Mouse (Mus musculus) liver, embryonic 13.5 days (tissue): ENCODE results near the gene Usp48. TPM values are rescaled to one million over a fixed set of nuclear protein-coding genes. Genes with fewer than 3 reads are reported as not detected.
A peak's percentile ranks its signal among the peaks of the same experiment; 100 is the strongest.

Experiments used
- ATAC-seq: fragments of 200-750 bp; cut with Nextera tagmentation; 2 replicates; pipeline ENCODE4 v1.8.0; 2017; ENCODE audit warnings: low read depth, mild to moderate bottlenecking, moderate number of reproducible peaks, moderate library complexity
- DNase-seq: peaks from one replicate; pipeline ENCODE4 v3.0.0; 2022
- H3K27ac ChIP-seq: fragments of 300-500 bp; sonication (generic); 2 replicates; pipeline ENCODE4 v1.5.1; 2015; ENCODE audit warnings: moderate library complexity, mild to moderate bottlenecking, inconsistent platforms
- H3K27me3 ChIP-seq: fragments of 300-500 bp; sonication (generic); 2 replicates; pipeline ENCODE4 v1.6.1; 2015; ENCODE audit warnings: mild to moderate bottlenecking, inconsistent platforms
- H3K36me3 ChIP-seq: fragments of 300-500 bp; sonication (generic); 2 replicates; pipeline ENCODE4 v1.6.1; 2015; ENCODE audit warnings: mild to moderate bottlenecking, inconsistent platforms
- H3K4me1 ChIP-seq: fragments of 300-500 bp; sonication (generic); replicated peaks from 2 replicates; pipeline ENCODE4 v1.6.1; 2015; ENCODE audit warnings: inconsistent platforms
- H3K4me2 ChIP-seq: fragments of 300-500 bp; sonication (generic); 2 replicates; pipeline ENCODE4 v1.6.1; 2015; ENCODE audit warnings: inconsistent platforms, mild to moderate bottlenecking, moderate library complexity
- H3K4me3 ChIP-seq: fragments of 300-500 bp; sonication (generic); replicated peaks from 2 replicates; pipeline ENCODE4 v1.5.1; 2015; ENCODE audit warnings: mild to moderate bottlenecking, inconsistent platforms
- H3K9ac ChIP-seq: fragments of 300-500 bp; sonication (generic); 2 replicates; pipeline ENCODE4 v1.6.1; 2015; ENCODE audit warnings: mild to moderate bottlenecking, inconsistent platforms
- H3K9me3 ChIP-seq: fragments of 300-500 bp; sonication (generic); replicated peaks from 2 replicates; pipeline ENCODE4 v1.6.1; 2016; ENCODE audit warnings: inconsistent platforms
- WGBS: fragments of 180-500 bp; shearing (Covaris S2); methylation state at CpG from one replicate; pipeline ENCODE4 v1.1.7; 2015; ENCODE audit not compliant: insufficient replicate concordance; 5-methylcytosine and 5-hydroxymethylcytosine counted together
- polyA plus RNA-seq: library from polyadenylated mRNA; unstranded; fragments of >200 nt; fragmentation: Nextera tagmentation; extraction: Ambion mirVana; gene quantifications from 2 replicates; pipeline ENCODE4 v1.2.1, GENCODE M21; 2015

Gene Usp48
- polyA plus RNA-seq, 1 experiment from 2014 or later, result 36.0 TPM

DNA sequence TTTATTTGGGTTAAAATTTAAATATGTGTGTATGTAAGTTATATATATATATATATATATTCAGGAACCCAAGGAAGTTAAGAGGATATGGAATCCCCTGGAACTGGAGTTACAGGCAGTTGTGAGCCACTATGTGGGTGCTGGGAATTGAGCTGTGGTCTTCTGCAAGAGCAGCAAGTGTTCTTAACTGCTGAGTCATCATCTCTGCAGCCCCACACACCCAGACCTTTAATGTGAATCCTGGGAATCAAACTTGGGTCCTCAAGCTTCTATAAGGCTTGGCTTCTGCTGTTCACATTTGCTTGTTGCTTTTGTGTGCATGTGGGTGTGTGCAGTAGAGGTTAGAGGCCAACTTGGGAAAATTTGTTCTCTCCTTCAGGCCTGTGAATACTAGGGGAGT, 52.7 kb downstream of the Usp48 start:
- Histone ChIP-seq H3K27me3 (no peaks in the 10 kb centered on the region), H3K4me3 (no peak overlapping the region), H3K9ac (no peak overlapping the region), H3K4me2 (no peak overlapping the region), H3K4me1 (peaks cover 26% of the 10 kb centered on the region), H3K27ac (no peak overlapping the region), H3K9me3 (no peaks in the 10 kb centered on the region), H3K36me3 (peaks cover 85% of the 10 kb centered on the region)
- ATAC-seq (no peak), DNase-seq (no peak)

DNA sequence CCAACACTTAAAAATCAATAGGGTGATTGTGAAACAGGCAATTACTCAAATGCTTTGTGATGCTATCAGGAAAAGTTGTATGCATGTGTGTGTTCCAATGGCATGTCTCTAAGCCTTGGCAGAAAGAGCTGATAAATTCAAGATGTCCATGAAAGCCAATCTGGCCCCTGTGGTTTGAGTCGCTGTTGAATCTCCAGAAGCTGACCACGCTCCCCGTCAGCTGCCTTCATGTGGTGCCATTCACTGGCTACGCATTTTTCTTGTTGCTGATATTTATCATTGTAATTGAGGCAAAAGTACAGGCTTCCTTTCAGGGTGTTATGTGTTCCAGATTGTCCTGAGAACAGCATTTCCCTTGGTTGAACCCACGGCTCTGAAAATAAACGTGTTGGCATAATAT, 54.1 kb downstream of the Usp48 start:
- DNase-seq (no peak), ATAC-seq (no peak)
- H3K9me3 ChIP-seq, result no peaks in the 10 kb centered on the region
- H3K27ac ChIP-seq, result no peak overlapping the region
- H3K4me1 ChIP-seq, result peaks cover 24% of the 10 kb centered on the region
- no peaks in the 10 kb centered on the region for H3K27me3 ChIP-seq
- H3K36me3 ChIP-seq, result peaks cover 94% of the 10 kb centered on the region
- no peak overlapping the region for H3K9ac ChIP-seq
- H3K4me2 ChIP-seq, result no peak overlapping the region
- H3K4me3 ChIP-seq, result no peak overlapping the region
- 85% methylated on average over 6 of the region's 6 CpGs for WGBS

DNA sequence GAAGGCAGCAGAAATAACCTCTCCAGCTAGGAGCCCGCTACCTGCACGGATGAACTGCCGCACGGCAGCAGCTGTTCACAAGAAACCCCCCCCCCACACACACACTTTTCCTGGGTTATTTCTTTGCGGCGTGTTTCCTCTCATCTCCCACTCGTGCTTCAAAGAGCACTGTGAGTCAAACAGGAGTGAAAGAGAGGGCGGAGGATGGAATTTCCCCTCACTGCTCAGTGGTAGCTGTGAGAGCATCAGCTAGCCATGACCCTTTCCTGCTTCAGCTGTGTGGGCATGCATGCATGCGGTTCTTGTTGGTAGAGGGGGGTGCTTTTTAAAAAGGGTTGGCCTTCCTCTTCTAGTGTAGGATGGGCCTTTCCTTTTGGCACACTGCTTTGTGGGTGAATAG, 54.7 kb downstream of the Usp48 start:
- Histone ChIP-seq H3K9ac (no peak overlapping the region), H3K9me3 (no peaks in the 10 kb centered on the region), H3K4me2 (no peak overlapping the region), H3K27me3 (no peaks in the 10 kb centered on the region), H3K4me1 (peaks cover 18% of the 10 kb centered on the region), H3K27ac (no peak overlapping the region), H3K36me3 (peaks cover 95% of the 10 kb centered on the region), H3K4me3 (no peak overlapping the region)
- ATAC-seq (no peak), DNase-seq (no peak)
- 86% methylated on average over 9 of the region's 9 CpGs for WGBS

DNA sequence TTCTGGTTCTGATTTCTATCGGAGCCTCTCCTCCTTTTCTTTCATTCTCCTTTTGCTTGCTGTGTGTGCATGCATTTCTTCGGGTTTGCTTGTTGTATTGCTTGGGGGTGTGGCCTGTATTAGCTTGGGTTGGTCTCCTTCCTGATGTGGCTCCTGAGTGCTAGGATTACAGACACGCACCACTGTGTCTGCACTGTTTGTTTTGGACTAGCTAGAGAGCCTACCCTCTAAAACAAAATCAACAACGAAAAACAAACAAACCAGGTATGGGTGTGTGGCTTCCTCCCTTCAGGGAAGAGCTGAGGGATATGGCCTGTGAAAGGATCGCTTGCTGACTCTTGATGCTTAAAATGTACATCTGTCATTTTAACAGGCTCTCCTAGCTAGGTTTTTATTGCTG, 57.4 kb downstream of the Usp48 start:
- no peak overlapping the region for H3K4me2 ChIP-seq
- no peak overlapping the region for H3K4me3 ChIP-seq
- ATAC-seq (peak; percentile 52; the same call in 1 of the 2 replicates), DNase-seq (no peak)
- H3K36me3 ChIP-seq, result peaks cover 97% of the 10 kb centered on the region
- H3K9me3 ChIP-seq, result no peaks in the 10 kb centered on the region
- no peak overlapping the region for H3K27ac ChIP-seq
- H3K27me3 ChIP-seq, result no peaks in the 10 kb centered on the region
- H3K4me1 ChIP-seq, result peaks cover 15% of the 10 kb centered on the region
- H3K9ac ChIP-seq, result no peak overlapping the region
- 70% methylated on average over 5 of the region's 5 CpGs for WGBS

DNA sequence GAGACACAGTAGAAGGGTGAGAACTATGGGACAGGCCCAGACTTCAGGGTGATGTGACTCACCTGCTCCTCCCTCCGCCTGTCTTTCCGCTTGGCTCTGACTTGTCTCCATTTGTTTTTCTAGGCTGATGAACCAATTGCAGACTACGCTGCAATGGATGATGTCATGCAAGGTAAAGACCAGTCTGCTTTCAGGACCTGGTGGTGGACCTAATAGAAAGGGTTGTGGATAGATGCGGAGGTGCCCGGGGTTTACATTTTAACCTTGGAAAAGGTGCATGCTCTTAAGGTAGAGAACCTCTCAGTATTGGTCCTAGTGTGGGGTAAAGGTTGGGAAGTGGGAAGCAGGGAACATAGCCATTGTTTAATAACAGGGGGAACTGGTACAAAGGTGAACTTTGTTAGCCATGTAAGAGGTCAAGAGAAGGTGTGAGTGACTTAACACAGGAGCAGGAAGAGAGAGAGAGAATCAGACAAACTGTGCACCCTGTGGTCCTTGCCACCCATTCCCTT, 59.3 kb downstream of the Usp48 start:
- 93% methylated on average over 5 of the region's 5 CpGs for WGBS
- DNase-seq, result no peak
- peak overlapping the region; percentile 29; the same call in 1 of the 2 replicates for H3K27ac ChIP-seq
- ATAC-seq, result peak; percentile 51
- peaks cover 98% of the 10 kb centered on the region for H3K36me3 ChIP-seq
- no peak overlapping the region for H3K4me2 ChIP-seq
- no peak overlapping the region for H3K9ac ChIP-seq
- H3K9me3 ChIP-seq, result no peaks in the 10 kb centered on the region
- H3K4me3 ChIP-seq, result no peak overlapping the region
- peaks cover 15% of the 10 kb centered on the region for H3K4me1 ChIP-seq
- no peaks in the 10 kb centered on the region for H3K27me3 ChIP-seq

DNA sequence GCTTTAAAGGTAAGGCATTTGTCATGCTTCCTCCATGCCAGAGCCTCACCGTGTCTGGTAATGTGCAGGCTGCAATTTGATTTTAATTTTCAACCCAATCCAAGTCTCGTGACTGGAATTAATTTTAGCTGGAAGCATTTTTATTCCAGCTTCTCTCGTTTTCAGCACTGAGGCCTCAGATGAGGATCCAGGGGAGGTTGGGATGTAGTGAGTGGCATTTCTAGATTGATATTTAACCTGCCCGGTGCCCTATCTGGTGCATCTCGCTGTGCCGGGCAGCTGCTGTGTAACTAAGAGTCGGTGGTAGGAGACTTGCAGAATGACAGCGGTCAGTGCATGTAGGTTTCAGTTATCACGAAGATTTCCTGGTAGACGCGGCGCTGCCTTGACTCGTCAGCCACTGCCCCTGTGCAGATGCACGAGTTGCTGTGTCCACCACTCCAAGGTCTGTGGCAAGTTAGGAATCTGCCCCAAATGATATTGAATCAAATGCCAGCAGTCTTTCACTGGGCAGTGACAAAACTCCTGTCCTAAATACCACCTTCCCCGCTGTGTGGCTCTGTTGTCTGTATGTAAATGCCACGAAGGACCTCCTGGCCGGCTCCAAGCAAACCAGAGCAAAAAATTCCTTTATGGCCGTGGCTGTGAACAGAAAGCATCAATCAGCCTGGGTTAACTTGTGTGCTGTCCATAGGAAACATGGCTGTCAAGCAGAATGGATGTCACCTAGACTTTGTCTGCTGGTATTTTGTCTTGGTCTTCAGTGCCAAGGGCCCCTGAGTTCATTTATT, 61.9 kb downstream of the Usp48 start:
- DNase-seq (no peak), ATAC-seq (no peak)
- H3K27me3 ChIP-seq, result no peaks in the 10 kb centered on the region
- H3K9me3 ChIP-seq, result no peaks in the 10 kb centered on the region
- H3K36me3 ChIP-seq, result peaks cover 76% of the 10 kb centered on the region
- H3K4me3 ChIP-seq, result no peak overlapping the region
- no peak overlapping the region for H3K27ac ChIP-seq
- no peak overlapping the region for H3K9ac ChIP-seq
- H3K4me1 ChIP-seq, result peaks cover 12% of the 10 kb centered on the region
- 84% methylated on average over 18 of the region's 18 CpGs for WGBS
- H3K4me2 ChIP-seq, result no peak overlapping the region

DNA sequence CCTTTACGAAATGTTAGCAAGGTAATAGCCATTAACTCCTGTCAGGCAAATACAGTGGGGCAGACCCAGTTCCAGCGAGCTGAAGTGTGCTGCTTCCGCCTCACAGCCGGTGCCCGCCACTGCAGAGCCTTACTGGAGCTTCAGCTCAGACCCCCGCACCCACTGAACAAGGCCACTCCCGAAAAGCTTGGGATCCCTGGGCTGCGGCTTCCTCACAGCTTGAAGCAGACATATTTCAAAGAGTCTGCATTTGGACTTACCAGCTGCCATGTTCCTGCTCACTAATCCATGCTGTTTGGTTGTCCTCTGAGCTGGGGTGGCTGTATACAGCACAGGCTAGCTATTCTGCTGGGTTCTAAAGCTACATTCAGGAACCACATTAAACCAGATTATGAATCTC, 64.1 kb downstream of the Usp48 start:
- Histone ChIP-seq H3K4me1 (peaks cover 2% of the 10 kb centered on the region; the same call in 1 of the 2 replicates), H3K27ac (no peak overlapping the region), H3K27me3 (0 out of 2 replicates have a peak, but pooled peaks cover 2% of the 10 kb centered on the region), H3K9ac (no peak overlapping the region), H3K36me3 (peaks cover 54% of the 10 kb centered on the region), H3K4me2 (no peak overlapping the region), H3K4me3 (no peak overlapping the region), H3K9me3 (no peaks in the 10 kb centered on the region)
- ATAC-seq (no peak), DNase-seq (no peak)
- 93% methylated on average over 8 of the region's 8 CpGs for WGBS

DNA sequence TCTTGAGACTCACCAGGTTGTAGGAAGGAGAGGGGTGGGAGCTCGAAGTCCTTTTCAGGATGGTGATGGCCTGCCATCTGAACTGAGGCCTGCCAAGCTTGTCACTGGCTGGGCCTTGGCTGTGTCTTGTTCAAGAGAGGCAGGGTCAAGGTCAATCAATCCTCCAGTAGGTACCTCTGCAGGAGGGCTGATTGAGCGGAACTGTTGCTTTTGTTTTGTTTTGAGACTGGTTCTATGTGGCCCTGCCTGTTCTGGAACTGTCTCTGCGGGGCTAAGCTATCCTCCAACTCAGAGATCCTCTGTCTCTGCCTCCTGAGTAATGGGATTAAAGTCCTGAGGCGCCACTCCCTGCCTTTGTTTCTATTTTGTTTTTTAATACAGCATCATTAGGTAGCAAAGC, 66.0 kb downstream of the Usp48 start:
- WGBS, result 77% methylated on average over 4 of the region's 4 CpGs
- Histone ChIP-seq H3K27ac (no peak overlapping the region), H3K9ac (no peak overlapping the region), H3K4me1 (0 out of 2 replicates have a peak, but pooled peaks cover 6% of the 10 kb centered on the region), H3K9me3 (no peaks in the 10 kb centered on the region), H3K4me2 (no peak overlapping the region), H3K27me3 (peaks cover 20% of the 10 kb centered on the region), H3K36me3 (peaks cover 36% of the 10 kb centered on the region), H3K4me3 (no peak overlapping the region)
- no peak for DNase-seq
- no peak for ATAC-seq

DNA sequence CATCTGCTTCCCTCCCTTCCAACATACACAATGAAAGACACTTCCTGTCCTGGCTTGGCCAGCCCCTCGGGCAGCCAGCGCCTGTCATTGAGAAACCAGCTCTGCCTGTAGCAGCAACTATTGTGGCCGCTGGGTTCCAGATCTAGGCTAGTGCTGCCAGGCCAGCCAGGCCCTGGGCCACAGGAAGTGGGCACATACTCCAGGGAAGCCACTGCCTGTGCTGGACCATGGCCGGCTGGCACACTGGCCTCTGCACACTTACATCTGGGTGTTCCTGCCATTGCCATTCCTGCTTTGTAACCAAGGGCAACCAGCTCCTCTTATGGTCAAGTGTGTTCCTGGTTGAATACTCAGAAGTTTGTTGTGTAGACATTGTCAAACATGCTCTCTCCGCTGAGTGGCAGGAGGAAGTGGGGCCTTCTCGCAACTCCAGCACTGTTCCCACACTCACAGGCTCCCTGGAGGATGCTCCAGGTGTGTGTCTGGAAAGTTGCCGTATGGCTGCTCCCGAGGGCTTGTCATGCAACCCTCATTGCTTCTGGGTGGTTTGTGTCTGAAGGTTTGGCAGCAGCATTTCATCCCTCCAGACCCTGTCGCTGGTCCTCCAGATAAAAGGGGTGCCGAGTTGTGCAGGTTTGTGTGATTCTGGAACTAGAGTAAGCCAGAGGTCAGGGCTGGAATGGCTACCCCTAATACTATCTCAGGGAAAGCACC, 67.0 kb downstream of the Usp48 start:
- Histone ChIP-seq H3K4me2 (no peak overlapping the region), H3K36me3 (peaks cover 26% of the 10 kb centered on the region), H3K9me3 (no peaks in the 10 kb centered on the region), H3K27ac (no peak overlapping the region), H3K9ac (no peak overlapping the region), H3K4me3 (no peak overlapping the region), H3K27me3 (peaks cover 30% of the 10 kb centered on the region), H3K4me1 (peaks cover 12% of the 10 kb centered on the region; the same call in 1 of the 2 replicates)
- WGBS, result 52% methylated on average over 10 of the region's 10 CpGs
- DNase-seq, result no peak
- no peak for ATAC-seq

DNA sequence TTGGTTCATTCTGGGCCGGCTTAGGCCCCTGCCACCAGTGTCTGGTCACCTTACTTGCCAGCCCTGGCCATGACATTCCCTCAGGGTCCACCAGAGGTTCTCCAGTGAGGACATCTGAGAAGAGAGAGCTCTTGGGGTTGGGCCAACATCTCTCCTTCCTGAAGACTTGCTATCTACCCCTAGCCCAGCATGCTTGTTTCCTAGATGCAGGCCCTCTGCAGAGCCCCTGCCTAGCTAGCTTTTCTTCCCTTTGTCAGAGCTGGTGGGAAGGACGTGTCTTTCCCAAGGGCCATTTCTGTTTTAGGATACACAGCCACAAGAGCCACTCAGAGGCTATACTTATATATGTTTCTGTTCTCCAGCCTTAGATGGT, 67.5 kb downstream of the Usp48 start:
- ATAC-seq (no peak), DNase-seq (no peak)
- H3K4me3 ChIP-seq, result no peak overlapping the region
- no peaks in the 10 kb centered on the region for H3K9me3 ChIP-seq
- H3K9ac ChIP-seq, result no peak overlapping the region
- peaks cover 35% of the 10 kb centered on the region for H3K27me3 ChIP-seq
- peaks cover 12% of the 10 kb centered on the region; the same call in 1 of the 2 replicates for H3K4me1 ChIP-seq
- WGBS, result 60% methylated on average over 2 of the region's 2 CpGs
- H3K4me2 ChIP-seq, result no peak overlapping the region
- H3K36me3 ChIP-seq, result peaks cover 21% of the 10 kb centered on the region
- no peak overlapping the region for H3K27ac ChIP-seq

DNA sequence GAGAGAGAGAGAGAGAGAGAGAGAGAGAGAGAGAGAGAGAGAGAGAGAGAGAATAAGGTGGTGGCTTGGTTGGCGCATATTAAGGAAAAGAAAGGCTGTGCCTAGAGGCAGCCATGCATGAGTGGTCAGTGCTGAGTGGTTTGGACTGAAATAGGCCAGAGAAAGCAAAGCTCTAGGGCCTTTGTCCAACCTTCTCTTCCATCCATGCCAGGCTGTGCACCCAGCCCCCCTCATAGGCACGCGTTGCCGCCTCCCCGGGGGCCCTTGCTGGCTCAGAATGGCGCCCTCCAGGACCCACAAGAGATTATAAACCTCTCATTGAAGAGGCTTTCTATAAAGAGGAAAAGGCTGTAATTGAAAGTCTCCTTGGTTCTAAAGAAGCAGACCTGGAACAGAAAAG, 68.0 kb downstream of the Usp48 start:
- H3K36me3 ChIP-seq, result peaks cover 16% of the 10 kb centered on the region
- H3K27ac ChIP-seq, result no peak overlapping the region
- DNase-seq, result no peak

More for the DNA sequence above, 68.0 kb downstream of the Usp48 start:
- 88% methylated on average over 5 of the region's 6 CpGs for WGBS
- no peaks in the 10 kb centered on the region for H3K9me3 ChIP-seq
- H3K9ac ChIP-seq, result no peak overlapping the region
- no peak for ATAC-seq
- no peak overlapping the region for H3K4me2 ChIP-seq
- peaks cover 40% of the 10 kb centered on the region for H3K27me3 ChIP-seq
- H3K4me1 ChIP-seq, result peaks cover 12% of the 10 kb centered on the region; the same call in 1 of the 2 replicates
- H3K4me3 ChIP-seq, result no peak overlapping the region
